Mouse (Mus musculus): ENCODE measurements around the gene Msrb2.

The Msrb2 gene

DNA sequence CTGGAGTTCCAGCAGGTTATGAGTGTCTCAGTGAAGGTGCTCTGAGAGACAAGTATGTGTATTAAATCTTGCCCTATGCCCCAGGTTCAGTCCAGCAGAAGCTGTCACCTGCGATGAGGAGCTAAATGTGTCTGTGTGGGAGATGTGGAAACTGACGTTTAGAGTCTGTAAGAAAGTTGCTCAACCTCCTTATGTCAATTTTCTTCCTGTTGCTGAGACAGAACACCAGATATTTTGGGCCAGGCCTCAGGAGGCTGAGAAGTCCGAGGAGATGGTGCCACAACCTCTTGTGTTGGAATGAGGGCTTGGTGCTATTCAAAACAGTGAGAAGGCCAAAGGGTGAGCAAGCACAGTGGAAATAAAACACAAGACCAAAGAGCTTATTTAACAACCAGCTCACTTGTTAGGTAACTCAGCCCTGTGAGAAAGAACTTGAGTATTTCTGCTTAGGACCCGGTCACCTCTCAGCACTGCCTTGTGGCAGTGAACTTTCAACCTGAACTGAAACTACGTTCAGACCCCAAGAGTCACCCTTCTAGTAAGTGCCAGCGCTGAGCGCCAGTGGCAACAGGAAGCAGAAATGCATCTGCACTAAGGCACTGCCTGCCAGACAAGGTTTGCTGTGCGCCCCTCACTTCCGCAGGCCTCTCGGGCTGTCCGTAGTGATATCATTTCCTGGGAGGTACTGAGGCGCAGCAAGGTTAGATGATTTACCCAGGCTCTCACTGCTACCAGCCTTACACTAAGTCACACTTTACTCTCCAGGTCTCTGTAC, 17.3 kb downstream of the Msrb2 start:
- no peak for DNase-seq (ENCODE audit: extremely low spot score, low spot score)

DNA sequence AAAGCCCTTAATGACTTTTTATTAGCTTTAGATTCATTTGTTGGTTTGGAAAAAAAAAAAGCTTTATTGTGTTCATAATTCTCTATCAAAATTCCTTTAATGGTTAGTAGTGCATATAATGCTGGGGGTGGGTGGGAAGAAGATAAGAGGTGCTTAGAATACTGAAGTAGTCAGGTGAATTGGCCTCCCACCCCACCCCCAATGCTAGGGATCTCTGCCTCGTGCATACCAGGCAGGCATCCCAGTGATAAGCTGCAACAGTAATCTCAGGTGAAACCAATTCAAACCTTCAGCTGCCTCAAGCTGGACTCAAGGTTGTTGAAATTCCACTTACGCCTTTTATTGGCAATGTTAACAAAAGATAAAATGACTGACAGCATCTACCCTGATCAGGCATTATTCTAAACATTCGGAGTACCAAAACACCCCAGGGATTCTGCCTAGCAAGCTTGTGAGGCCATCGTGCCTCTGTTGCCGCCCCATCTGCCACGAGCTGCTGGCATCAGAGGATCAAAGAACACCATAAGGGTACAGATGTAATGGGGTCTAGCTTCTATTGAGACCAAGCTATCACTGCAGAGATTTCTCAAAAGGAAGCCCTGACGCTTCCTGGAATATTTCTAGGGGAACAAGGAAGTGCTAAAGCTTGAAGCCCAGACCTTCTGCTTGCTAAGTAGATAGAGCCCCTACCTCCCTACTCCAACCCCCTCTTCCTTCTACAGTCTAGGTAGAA, 19.3 kb downstream of the Msrb2 start:
- DNase-seq (ENCODE audit: extremely low spot score, low spot score) = no peak

DNA sequence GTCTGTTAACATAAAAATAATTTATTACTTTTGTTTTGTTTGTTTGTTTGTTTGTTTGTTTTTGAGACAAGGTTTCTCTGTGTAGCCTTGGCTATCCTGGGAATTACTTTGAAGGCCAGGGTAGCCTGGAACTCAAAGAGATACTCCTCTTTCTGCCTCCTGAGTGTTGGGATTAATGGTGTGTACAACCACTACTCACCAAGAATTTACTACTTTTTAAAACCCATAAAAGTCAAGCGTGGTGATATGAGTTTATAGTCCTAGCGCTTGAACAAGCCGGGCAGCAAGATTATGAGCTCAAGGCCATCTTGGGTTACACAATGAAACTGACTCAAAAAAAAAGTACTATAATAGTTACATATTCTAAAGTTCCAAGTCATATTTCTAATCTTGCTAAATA, 20.4 kb downstream of the Msrb2 start:
- DNase-seq (ENCODE audit: extremely low spot score, low spot score) = no peak

DNA sequence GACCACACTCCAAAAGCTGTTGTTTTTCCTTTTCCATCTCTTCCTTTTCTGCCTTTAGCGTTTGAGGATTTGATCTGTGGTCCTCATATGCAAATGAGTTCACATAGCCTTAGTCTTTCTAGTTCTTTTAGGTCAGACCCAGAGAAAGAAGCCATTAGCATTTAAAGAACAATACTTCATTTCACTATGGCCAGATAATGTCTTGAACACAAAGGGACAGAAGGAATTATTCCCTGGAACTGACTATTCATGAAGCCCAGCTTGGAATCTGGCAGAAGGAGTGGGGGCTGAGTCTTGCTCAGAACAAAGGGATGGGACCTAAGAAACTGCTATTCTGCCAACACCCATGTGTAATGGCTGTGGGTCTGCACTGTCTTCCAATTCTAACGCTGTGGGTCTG, 21.6 kb downstream of the Msrb2 start:
- DNase-seq (ENCODE audit: extremely low spot score, low spot score) = no peak

DNA sequence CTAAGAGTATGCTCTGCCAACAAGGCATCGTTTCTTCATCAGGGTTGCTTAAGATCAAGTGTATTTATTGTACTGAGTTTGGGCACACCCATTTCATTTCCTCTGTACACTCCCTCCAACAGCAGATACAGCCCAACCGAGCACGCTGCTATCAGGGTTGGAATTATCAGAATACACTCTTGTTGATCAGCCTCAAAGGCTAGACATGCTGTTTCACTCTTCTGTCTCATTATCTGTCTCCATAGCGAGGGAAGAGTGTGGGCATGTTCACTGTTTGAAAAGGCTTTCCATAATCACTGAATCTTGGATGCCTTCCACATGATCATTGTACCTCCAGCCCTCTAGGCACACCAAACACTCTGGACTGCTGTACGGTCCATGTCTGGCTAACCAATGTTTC, 34.2 kb downstream of the Msrb2 start:
- DNase-seq (ENCODE audit: extremely low spot score, low spot score) = no peak

DNA sequence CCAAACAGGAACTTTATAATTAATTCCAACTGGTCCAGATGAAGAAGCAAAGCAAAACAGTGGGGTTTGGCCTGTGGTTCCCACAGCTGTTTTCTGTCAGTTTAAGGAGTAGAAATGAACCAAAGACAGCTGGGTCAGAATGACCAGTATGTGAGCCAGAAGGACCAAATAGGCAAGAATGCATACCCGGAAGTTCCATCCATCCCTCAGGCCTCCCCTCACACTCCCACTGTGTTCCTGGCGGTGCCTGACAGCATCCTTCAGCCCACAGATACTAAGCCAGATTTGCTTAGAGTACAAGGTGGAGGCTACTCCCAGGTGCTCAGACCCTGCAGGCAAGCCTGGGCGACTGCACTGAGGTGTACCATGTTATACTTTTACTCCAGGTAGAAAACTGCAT, 35.3 kb downstream of the Msrb2 start:
- no peak for DNase-seq (ENCODE audit: extremely low spot score, low spot score)

DNA sequence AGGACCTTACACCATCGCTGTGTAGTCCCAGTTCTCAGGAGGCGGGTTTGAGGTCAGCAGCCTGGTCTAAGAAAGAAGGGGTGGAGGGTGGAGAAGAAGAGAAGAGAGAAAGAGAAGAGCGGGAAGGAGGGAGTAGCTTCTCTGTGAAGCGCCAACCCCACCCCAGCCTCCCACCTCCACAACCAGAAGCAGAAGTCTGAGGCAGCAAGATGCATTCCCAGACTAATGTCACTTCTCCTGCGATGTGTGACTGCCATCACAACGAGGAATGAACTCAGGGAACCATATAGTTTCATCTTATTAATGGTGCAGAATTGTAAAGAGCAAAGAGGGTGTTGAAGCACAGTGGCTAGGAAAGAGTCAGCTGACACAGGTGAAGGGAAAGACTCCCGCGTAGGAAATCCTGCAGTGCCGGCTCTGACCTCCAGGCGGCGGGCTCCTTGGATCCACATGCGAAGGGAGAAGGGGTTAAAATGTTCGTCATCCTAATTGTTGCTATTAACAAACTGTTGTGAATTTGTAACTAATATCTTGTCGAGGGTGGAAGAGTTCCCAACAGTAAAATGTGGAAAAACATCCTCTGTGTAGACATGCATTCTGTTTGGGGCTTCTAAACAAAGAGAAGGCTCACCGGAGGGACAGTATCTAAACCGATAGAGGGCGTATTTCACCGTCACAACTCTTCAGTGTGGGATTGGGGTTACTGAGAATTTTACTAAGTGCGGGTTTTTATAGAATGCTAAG, 43.2 kb downstream of the Msrb2 start:
- peak; percentile 77 for DNase-seq (ENCODE audit: extremely low spot score, low spot score)

DNA sequence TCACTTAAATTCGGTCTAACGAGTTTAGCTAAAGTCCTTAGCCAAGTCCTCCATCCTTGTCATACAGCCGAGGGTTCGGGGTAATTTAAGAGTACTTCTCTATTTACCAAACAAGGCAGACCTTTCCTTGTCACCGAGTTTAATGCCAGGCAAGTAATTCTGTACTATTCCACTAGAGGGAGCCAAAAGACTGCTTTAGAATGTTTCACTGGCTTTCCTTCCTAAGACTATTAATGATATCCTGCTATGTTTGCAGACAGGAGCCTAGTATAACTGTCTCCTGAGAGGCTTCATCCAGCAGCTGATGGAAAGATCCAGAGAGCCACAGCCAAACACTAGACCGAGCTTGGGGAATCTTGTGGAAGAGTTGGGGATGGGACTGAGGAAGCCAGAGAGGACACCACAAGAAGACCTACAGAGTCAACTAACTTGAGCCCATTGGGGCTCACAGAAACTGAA, 43.9 kb downstream of the Msrb2 start:
- DNase-seq (ENCODE audit: extremely low spot score, low spot score) = peak; percentile 41

DNA sequence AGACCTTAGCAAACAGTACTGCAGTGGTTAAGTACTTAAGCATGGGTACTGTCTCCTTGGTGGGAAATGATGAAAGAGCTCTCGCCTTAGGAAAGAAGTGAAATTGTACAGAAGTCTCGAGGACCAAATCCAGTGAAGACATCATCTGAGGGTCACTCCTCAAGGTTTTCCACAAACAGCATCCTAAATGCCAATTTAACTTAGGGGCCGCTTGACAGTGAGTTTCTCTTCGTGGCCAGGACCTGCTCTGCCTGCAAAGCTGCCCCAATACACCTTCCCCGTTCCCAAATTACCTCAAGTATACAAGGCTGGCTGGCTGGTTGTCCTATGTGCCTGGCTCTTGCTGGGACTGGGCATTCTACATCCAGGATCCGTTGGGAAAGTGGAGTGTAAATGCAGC, 44.8 kb downstream of the Msrb2 start:
- no peak for DNase-seq (ENCODE audit: extremely low spot score, low spot score)

DNA sequence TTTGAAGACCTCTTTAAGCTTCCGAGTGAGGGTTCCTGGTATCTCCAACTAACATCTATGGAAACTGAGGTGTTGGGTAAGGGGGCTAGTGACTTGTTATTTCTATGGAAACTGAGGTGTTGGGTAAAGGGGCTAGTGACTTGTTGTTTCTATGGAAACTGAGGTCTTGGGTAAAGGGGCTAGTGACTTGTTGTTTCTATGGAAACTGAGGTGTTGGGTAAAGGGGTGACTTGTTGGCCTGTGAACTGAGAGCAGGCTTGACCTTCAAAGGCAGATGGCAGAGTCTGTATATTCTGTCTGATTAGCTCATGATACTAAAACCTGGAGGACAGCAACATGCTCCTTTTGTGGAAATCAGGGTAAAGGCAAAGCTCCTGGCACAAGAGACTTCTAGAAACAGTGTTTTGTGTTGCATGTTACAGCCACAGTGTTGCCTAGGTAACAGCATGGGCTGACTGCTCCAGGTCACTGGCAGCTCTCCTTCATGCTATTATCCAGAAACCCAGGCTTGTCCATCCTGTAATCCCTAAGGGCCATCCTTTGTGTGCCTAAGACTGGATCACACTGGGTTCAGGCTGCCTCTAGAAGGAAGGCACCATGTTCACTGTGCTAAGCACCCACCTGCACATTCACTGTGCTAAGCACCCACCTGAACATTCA, 48.6 kb downstream of the Msrb2 start:
- no peak for DNase-seq (ENCODE audit: extremely low spot score, low spot score)

DNA sequence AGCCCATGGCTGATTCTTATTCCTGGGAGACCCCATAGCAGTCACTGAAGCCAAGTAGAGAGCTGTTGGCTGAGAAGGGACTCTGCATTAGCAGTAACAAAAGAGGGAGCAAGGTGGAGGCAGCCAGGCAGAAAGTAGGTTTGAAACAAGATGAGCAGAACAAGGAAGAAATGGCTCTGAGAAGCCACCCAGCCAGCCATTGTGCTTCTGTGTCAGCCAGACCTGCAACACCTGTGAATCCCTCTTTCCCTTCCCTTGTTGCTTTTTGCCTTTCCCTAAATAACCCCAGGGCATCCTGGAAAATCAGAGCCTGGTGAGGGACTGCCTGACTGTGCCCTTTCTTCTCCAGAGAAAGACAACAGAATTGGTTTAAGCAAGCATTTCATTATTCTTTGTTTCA, 51.0 kb downstream of the Msrb2 start:
- DNase-seq (ENCODE audit: extremely low spot score, low spot score) = no peak

DNA sequence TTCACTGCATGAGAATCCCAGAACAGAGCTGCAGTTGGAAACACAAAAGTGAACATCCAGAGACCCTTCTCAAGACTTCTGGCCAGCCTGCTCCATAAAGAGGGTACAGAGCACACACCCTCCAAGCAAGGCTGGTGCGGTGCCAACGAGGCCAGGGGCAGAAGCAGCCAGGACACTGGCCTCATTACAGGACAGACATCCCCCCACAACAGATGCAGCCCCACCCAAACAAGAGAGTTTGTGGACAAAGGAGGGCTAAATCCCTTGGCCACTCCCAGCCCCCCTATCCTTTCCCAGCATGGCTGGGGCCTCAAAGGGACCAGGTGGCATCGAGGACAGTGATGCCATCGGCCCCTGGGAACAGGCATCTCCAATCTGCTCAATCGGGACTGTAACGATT, 51.8 kb downstream of the Msrb2 start:
- no peak for DNase-seq (ENCODE audit: extremely low spot score, low spot score)

DNA sequence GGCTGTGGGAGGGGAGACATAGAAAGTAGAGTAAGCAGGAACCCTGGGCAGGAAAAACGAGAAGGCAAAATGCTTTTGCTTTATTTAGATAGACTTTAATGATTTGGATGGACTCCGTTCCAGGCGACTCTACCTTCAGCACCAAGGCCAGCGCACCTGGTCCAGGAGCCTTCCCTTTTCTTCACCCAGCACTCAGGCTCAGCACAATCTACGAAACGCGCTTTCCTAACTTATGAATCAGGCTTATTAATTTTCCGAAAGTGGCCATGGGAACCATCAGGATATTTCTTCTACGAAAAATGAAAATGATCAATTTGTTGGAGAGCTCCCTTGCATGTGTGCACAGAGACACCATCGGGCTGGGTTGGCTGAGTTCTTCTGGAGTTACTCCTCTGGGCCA, 57.8 kb downstream of the Msrb2 start:
- peak; percentile 70 for DNase-seq (ENCODE audit: extremely low spot score, low spot score)

DNA sequence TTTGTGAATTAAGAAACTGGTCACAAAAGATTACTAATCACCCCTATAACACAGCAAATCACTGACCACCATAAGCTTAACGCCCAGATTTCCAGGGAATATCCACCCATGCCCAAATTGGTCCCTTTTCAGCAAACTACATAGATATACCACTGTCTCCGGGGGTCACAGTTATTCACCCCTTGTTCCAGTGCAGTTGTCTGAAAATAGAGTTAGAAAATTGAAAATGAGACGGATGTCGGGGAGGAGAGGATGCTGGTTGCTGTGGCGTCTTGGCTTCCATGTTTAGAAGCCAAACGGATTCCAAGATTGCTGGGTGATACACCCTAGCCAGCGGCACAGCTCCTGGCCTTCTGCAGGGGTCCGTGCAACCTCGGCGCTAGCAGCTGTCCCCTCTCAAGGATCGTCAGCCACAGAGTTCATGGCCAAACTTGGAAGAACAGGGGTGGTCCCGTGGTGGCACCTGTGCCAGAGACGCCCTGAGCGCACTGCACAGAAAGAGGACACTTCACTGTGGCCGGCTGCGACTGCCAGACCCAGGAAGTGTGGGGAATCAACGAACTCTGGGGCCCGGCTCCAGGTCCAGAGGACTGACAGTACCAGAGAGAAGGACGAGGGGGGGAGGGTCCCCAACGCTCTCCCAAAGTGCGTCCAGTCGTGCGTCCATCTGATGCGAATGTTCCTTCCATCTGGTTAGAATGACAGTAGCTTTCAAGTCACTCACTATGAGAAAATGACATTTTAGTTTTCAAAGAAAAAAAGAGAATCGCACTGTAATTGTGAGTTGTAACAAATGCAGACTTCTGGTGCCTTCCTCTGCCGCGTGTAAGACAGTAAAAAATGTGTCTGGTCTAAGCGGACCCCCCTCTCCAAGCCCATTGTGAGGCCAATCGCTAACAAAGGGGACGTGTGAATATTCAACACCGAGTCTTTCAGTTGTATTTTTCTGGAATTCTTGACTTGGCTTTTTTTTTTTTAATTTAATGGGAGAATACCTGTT, 58.8 kb downstream of the Msrb2 start:
- no peak for DNase-seq (ENCODE audit: extremely low spot score, low spot score)

DNA sequence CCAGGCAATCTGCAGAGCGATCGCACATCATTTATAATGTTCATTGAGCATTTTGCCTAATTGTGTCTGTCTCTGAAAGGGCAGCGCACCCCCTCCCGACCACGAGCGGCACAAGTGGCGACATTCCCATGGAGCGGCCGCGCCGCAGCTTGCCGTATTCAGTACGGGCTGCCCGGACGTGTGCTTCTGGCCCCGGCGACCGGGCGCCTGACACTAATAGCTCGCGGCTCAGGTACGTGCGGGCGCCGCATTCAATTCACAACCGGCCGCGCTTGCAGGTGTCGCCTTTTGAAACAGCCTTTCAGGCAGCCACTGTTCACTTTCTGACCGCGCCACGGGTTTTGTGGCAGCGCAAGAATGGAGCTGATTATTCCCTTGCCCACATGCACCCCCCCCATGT, 59.5 kb downstream of the Msrb2 start:
- peak; percentile 53 for DNase-seq (ENCODE audit: extremely low spot score, low spot score)

DNA sequence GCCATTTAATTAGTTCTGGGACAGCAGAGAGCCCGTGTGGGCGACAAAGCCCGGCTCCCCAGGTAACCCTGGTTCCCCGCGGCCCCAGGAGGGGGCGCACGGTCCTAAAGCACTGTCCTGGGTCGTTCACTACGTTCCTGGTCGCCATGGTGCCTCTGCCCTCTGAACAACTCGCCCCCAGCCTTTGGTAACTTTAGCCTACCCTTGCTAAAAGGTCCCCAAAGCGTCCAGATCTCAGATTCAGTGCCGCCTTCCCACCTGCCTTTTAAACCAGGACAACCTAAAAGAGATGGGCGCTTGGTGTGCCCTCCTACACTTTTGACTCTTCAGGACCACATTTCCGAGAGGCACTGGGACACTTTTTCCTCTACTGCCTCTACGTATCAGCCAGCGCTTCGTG, 59.9 kb downstream of the Msrb2 start:
- DNase-seq (ENCODE audit: extremely low spot score, low spot score) = peak; percentile 54

DNA sequence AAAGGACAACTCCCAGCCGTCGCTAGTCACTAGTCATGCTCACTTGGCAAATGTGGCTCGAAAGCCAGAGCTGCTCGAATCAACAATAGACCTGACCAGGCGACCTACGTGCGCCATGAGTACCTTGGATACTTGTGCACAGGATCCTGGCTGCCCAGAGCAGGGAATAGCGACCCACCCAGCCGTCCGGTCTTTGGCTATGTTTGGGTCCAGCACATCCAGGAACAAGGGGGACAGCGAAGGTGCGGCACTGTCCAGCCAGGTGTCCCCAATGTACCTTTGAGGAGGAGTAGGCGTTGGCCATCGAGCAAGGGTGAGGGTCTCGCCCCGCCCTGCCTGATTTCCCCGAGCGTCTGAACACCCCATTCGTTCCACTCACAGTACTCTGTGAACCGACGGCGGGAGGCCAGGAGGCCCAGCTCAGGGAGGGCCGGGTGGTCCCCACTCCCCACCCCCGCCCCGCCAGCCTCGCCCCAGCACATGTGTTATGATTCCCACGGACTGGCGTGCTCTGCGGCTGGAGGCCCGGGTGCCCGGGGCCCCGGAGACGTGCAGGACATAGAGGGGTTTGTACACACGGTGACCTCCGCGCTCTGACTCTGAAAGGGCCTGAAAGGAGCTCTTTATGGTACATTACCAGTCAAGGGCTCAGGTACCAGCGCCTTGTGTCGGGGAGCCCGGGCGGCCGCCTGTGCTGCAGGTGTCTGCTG, 60.5 kb downstream of the Msrb2 start:
- DNase-seq (ENCODE audit: extremely low spot score, low spot score) = no peak

DNA sequence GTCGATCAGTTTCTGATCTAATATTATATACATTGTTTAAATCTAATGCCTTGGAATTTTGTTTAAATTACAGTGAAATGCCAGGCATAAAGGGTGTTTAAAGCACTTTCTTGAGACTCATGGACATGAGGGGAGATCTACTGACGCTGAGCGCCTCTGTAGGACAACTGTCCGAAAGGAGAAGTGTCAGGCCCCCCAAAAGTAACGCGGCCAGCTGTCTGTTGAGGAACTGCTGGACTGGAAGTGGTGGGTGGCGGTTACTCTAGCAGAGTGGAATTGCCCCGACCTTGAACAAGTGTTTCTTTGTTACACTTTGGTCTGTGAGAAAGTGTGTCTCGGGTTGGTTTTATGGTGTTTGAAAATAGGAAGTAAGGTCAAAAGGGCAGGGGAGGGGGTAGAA, 73.1 kb downstream of the Msrb2 start:
- DNase-seq (ENCODE audit: extremely low spot score, low spot score) = no peak

Data from neural tube, embryonic 10.5 days (tissue).